Mouse (Mus musculus): ENCODE measurements around the gene Hdac6. TPM values are rescaled to one million over a fixed set of nuclear protein-coding genes. Genes with fewer than 3 reads are reported as not detected.

Gene Hdac6
- 10 to 100 TPM; 11.6 to 18.8 TPM for polyA plus RNA-seq (2012; fragmentation: generic; extraction: Trizol)

GRCm38 (mm10) chrX:7947108-7947899, at the start of gene Hdac6:
TSS of gene Hdac6 (minus strand) at chrX:7947889.

GRCm38 (mm10) chrX:7977892-7978291, 30.2 kb upstream of the Hdac6 start, which contains the start of gene Gata1:
TSS of gene Gata1 (minus strand) at chrX:7978071.

GRCm38 (mm10) chrX:7928270-7928790, 19.4 kb downstream of the Hdac6 start, which contains the start of gene Eras:
TSS of gene Eras (minus strand) at chrX:7928607.

GRCm38 (mm10) chrX:7919601-7920383, 27.9 kb downstream of the Hdac6 start, which contains the start of gene Pcsk1n:
TSS of gene Pcsk1n (plus strand) at chrX:7919822.

DNA sequence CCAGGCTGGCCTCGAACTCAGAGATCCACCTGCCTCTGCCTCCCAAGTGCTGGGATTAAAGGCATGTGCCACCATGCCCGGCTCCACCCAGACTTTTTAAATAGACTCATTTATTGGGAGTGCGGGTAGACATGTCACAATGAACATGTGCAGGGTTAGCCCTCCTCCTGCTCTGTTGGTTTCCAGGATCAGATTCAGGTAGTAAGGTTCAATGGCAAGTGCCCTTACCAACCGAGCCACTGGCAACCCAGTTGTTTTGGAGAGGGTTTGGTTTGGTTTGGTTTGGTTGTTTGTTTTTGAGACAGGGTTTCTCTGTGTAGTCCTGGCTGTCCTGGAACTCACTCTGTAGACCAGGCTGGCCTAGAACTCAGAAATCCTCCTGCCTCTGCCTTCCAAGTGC, 38.4 kb downstream of the Hdac6 start, which contains the start of gene Gm10490:
Gene Gm10490 (plus strand): TSS at position 301 of the 400 bp plus-strand sequence.

DNA sequence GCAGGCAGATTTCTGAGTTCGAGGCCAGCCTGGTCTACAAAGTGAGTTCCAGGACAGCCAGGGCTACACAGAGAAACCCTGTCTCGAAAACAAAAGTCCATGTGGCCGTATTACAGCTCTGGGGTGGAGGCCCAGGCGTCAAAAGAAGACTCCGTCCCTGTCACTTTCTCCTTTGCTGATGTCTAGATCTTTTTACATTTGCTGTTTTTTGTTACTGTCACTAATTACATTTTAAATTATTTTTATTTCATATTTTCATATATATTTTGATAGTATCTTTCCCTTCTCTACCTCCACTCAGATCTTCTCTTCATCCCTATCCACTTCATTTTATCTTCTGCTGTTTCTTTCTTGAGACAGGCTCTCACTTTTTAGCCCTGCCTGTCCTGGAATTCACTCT, 40.0 kb downstream of the Hdac6 start, which contains the start of gene Gm10491:
Gene Gm10491 (minus strand): TSS at position 101 of the 400 bp plus-strand sequence.

GRCm38 (mm10) chrX:7898880-7899874, 48.5 kb downstream of the Hdac6 start, which contains the start of the genes Pqbp1 and Timm17b:
TSS of gene Pqbp1 (minus strand) at chrX:7899269.
TSS of gene Timm17b (plus strand) at chrX:7899357.

GRCm38 (mm10) chrX:7883841-7884567, 63.7 kb downstream of the Hdac6 start, which contains the start of gene Slc35a2:
TSS of gene Slc35a2 (plus strand) at chrX:7884028.

Other genes starting within 250 kb of the Hdac6 start
- gene Wdr45, start 233.6 kb downstream of the Hdac6 start, polyA plus RNA-seq (2012; fragmentation: generic; extraction: Trizol), result 10 to 100 TPM; 15.4 to 54.3 TPM
- under 1 TPM in 1 of 2 experiments, not detected in 1; 0.24 TPM for gene Gm45208, start 225.6 kb downstream of the Hdac6 start, polyA plus RNA-seq (2012; fragmentation: generic; extraction: Trizol)
- 100 to 1,000 TPM; 113 to 154 TPM for gene Praf2, start 219.4 kb downstream of the Hdac6 start, polyA plus RNA-seq (2012; fragmentation: generic; extraction: Trizol)
- gene Ccdc120, start 197.0 kb downstream of the Hdac6 start, polyA plus RNA-seq (2012; fragmentation: generic; extraction: Trizol), result 1 to 10 TPM; 2.4 to 7.6 TPM
- 10 to 100 TPM; 32.8 to 42.6 TPM for gene Tfe3, start 185.3 kb downstream of the Hdac6 start, polyA plus RNA-seq (2012; fragmentation: generic; extraction: Trizol)
- 10 to 100 TPM in 1 of 2 experiments, 1 to 10 TPM in 1; 5.9 to 35.2 TPM for gene Gripap1, start 158.1 kb downstream of the Hdac6 start, polyA plus RNA-seq (2012; fragmentation: generic; extraction: Trizol)
- gene Kcnd1, start 125.6 kb downstream of the Hdac6 start, polyA plus RNA-seq (2012; fragmentation: generic; extraction: Trizol), result 1 to 10 TPM in 1 of 2 experiments, under 1 TPM in 1; 0.34 to 4.5 TPM
- gene Otud5, start 106.5 kb downstream of the Hdac6 start, polyA plus RNA-seq (2012; fragmentation: generic; extraction: Trizol), result 10 to 100 TPM; 21.4 to 48.2 TPM
- 1 to 10 TPM in 1 of 2 experiments, under 1 TPM in 1; 0.71 to 4.9 TPM for gene Pim2, start 69.6 kb downstream of the Hdac6 start, polyA plus RNA-seq (2012; fragmentation: generic; extraction: Trizol)
- gene Slc35a2, start 63.9 kb downstream of the Hdac6 start, polyA plus RNA-seq (2012; fragmentation: generic; extraction: Trizol), result 10 to 100 TPM; 14.0 to 50.6 TPM
- gene Pqbp1, start 48.6 kb downstream of the Hdac6 start, polyA plus RNA-seq (2012; fragmentation: generic; extraction: Trizol), result 100 to 1,000 TPM; 107 to 150 TPM
- 100 to 1,000 TPM in 1 of 2 experiments, 10 to 100 TPM in 1; 94.4 to 138 TPM for gene Timm17b, start 48.5 kb downstream of the Hdac6 start, polyA plus RNA-seq (2012; fragmentation: generic; extraction: Trizol)
- gene Gm10491, start 40.1 kb downstream of the Hdac6 start, polyA plus RNA-seq (2012; fragmentation: generic; extraction: Trizol), result not detected
- not detected for gene Gm10490, start 38.3 kb downstream of the Hdac6 start, polyA plus RNA-seq (2012; fragmentation: generic; extraction: Trizol)
- gene Pcsk1n, start 28.1 kb downstream of the Hdac6 start, polyA plus RNA-seq (2012; fragmentation: generic; extraction: Trizol), result not detected
- gene Eras, start 19.3 kb downstream of the Hdac6 start, polyA plus RNA-seq (2012; fragmentation: generic; extraction: Trizol), result not detected
- under 1 TPM in 1 of 2 experiments, not detected in 1; 0.05 TPM for gene Gata1, start 30.2 kb upstream of the Hdac6 start, polyA plus RNA-seq (2012; fragmentation: generic; extraction: Trizol)
- gene Glod5, start 70.6 kb upstream of the Hdac6 start, polyA plus RNA-seq (2012; fragmentation: generic; extraction: Trizol), result not detected
- gene Suv39h1, start 126.9 kb upstream of the Hdac6 start, polyA plus RNA-seq (2012; fragmentation: generic; extraction: Trizol), result 10 to 100 TPM; 22.9 to 28.6 TPM
- gene Was, start 142.6 kb upstream of the Hdac6 start, polyA plus RNA-seq (2012; fragmentation: generic; extraction: Trizol), result under 1 TPM; 0.06 to 0.17 TPM
- 10 to 100 TPM in 1 of 2 experiments, 1 to 10 TPM in 1; 1.4 to 22.3 TPM for gene Wdr13, start 185.0 kb upstream of the Hdac6 start, polyA plus RNA-seq (2012; fragmentation: generic; extraction: Trizol)
- 100 to 1,000 TPM; 161 to 371 TPM for gene Rbm3, start 198.0 kb upstream of the Hdac6 start, polyA plus RNA-seq (2012; fragmentation: generic; extraction: Trizol)
- gene Tbc1d25, start 228.3 kb upstream of the Hdac6 start, polyA plus RNA-seq (2012; fragmentation: generic; extraction: Trizol), result 10 to 100 TPM in 1 of 2 experiments, 1 to 10 TPM in 1; 9.5 to 12.6 TPM
- gene Ebp, start 245.6 kb upstream of the Hdac6 start, polyA plus RNA-seq (2012; fragmentation: generic; extraction: Trizol), result 100 to 1,000 TPM in 1 of 2 experiments, 10 to 100 TPM in 1; 70.6 to 123 TPM